Mouse (Mus musculus): ENCODE measurements around the gene Actr5. TPM values are rescaled to one million over a fixed set of nuclear protein-coding genes. Genes with fewer than 3 reads are reported as not detected.
A peak's percentile ranks its signal among the peaks of the same experiment; 100 is the strongest.

The Actr5 gene
- 10.9 and 14.6 TPM in 2 replicates for polyA plus RNA-seq (2015; fragmentation: Nextera tagmentation; extraction: Ambion mirVana)

GRCm38 (mm10) chr2:158624718-158625222, at the start of gene Actr5:
Gene Actr5, plus strand, starts transcription at chr2:158624888.
- Histone ChIP-seq H3K4me3 (replicated peaks) (peak within 1 kb of the TSS; percentile 82), H3K27me3 (peaks cover 9% of the 10 kb centered on the region), H3K36me3 (peaks cover 17% of the 10 kb centered on the region), H3K4me1 (replicated peaks) (peaks cover 21% of the 10 kb centered on the region), H3K9me3 (no peaks in the 10 kb centered on the region), H3K27ac (peak within 1 kb of the TSS; percentile 87), H3K4me2 (replicated peaks) (peak within 1 kb of the TSS; percentile 93), H3K9ac (replicated peaks) (peak within 1 kb of the TSS; percentile 88)
- whole genome bisulfite sequencing = under 1% methylated on average over 39 of the region's 39 CpGs
- peak; percentile 92 for ATAC-seq

GRCm38 (mm10) chr2:158579979-158580378, 44.7 kb upstream of the Actr5 start:
- H3K36me3 ChIP-seq = no peaks in the 10 kb centered on the region

GRCm38 (mm10) chr2:158584621-158585358, 39.9 kb upstream of the Actr5 start:
- ATAC-seq = peak; percentile 59
- 10% methylated on average over 12 of the region's 12 CpGs for WGBS
- H3K9me3 ChIP-seq = no peaks in the 10 kb centered on the region

More at GRCm38 (mm10) chr2:158579979-158580378, 44.7 kb upstream of the Actr5 start:
- no peak for ATAC-seq
- H3K4me3 ChIP-seq (replicated peaks) = no peak overlapping the region
- no peak overlapping the region for H3K4me2 ChIP-seq (replicated peaks)
- no peak overlapping the region for H3K9ac ChIP-seq (replicated peaks)
- H3K4me1 ChIP-seq (replicated peaks) = peaks cover 10% of the 10 kb centered on the region
- H3K27me3 ChIP-seq = peaks cover 10% of the 10 kb centered on the region; the same call in 1 of the 2 replicates
- H3K27ac ChIP-seq = peak overlapping the region; percentile 4; the same call in 1 of the 2 replicates
- WGBS = 34% methylated on average over 4 of the region's 4 CpGs
- H3K9me3 ChIP-seq = no peaks in the 10 kb centered on the region

GRCm38 (mm10) chr2:158588524-158589271, 36.0 kb upstream of the Actr5 start:
- Histone ChIP-seq H3K9ac (replicated peaks) (0 out of 2 replicates have a peak overlapping the region, but pooled peaks have one; percentile 16), H3K4me1 (replicated peaks) (peaks cover 31% of the 10 kb centered on the region), H3K9me3 (no peaks in the 10 kb centered on the region), H3K27me3 (no peaks in the 10 kb centered on the region; the same call in 1 of the 2 replicates), H3K27ac (peak overlapping the region; percentile 75), H3K4me2 (replicated peaks) (no peak overlapping the region), H3K36me3 (no peaks in the 10 kb centered on the region), H3K4me3 (replicated peaks) (no peak overlapping the region)
- 29% methylated on average over 8 of the region's 8 CpGs for WGBS
- ATAC-seq = peak; percentile 55

More at GRCm38 (mm10) chr2:158584621-158585358, 39.9 kb upstream of the Actr5 start:
- H3K36me3 ChIP-seq = no peaks in the 10 kb centered on the region
- no peak overlapping the region for H3K4me3 ChIP-seq (replicated peaks)
- peaks cover 7% of the 10 kb centered on the region; the same call in 1 of the 2 replicates for H3K27me3 ChIP-seq
- no peak overlapping the region for H3K4me2 ChIP-seq (replicated peaks)
- H3K4me1 ChIP-seq (replicated peaks) = peaks cover 30% of the 10 kb centered on the region
- H3K9ac ChIP-seq (replicated peaks) = no peak overlapping the region
- 0 out of 2 replicates have a peak overlapping the region, but pooled peaks have one; percentile 35 for H3K27ac ChIP-seq

GRCm38 (mm10) chr2:158590495-158590894, 34.2 kb upstream of the Actr5 start:
- no peaks in the 10 kb centered on the region for H3K27me3 ChIP-seq
- no peak overlapping the region for H3K9ac ChIP-seq (replicated peaks)
- peaks cover 37% of the 10 kb centered on the region for H3K4me1 ChIP-seq (replicated peaks)
- ATAC-seq = no peak
- H3K4me3 ChIP-seq (replicated peaks) = no peak overlapping the region
- H3K36me3 ChIP-seq = no peaks in the 10 kb centered on the region
- H3K4me2 ChIP-seq (replicated peaks) = no peak overlapping the region
- H3K9me3 ChIP-seq = no peaks in the 10 kb centered on the region
- 54% methylated on average over 3 of the region's 3 CpGs for WGBS
- no peak overlapping the region for H3K27ac ChIP-seq

- Histone ChIP-seq H3K9me3 (no peaks in the 10 kb centered on the region), H3K4me1 (replicated peaks) (peaks cover 45% of the 10 kb centered on the region), H3K4me2 (replicated peaks) (no peak overlapping the region), H3K4me3 (replicated peaks) (no peak overlapping the region), H3K27ac (0 out of 2 replicates have a peak overlapping the region, but pooled peaks have one; percentile 35), H3K9ac (replicated peaks) (no peak overlapping the region), H3K27me3 (no peaks in the 10 kb centered on the region), H3K36me3 (no peaks in the 10 kb centered on the region)
- 46% methylated on average over 5 of the region's 5 CpGs for WGBS
- peak; percentile 25 for ATAC-seq
Observed at GRCm38 (mm10) chr2:158591286-158591685, 33.4 kb upstream of the Actr5 start.

GRCm38 (mm10) chr2:158593371-158593770, 31.3 kb upstream of the Actr5 start:
- no peaks in the 10 kb centered on the region for H3K36me3 ChIP-seq
- no peak overlapping the region for H3K4me2 ChIP-seq (replicated peaks)
- H3K9ac ChIP-seq (replicated peaks) = no peak overlapping the region
- WGBS = 80% methylated on average over 4 of the region's 4 CpGs
- no peaks in the 10 kb centered on the region for H3K9me3 ChIP-seq
- no peak for ATAC-seq
- no peak overlapping the region for H3K27ac ChIP-seq
- H3K27me3 ChIP-seq = no peaks in the 10 kb centered on the region
- peaks cover 50% of the 10 kb centered on the region for H3K4me1 ChIP-seq (replicated peaks)
- H3K4me3 ChIP-seq (replicated peaks) = no peak overlapping the region

GRCm38 (mm10) chr2:158595103-158595502, 29.6 kb upstream of the Actr5 start:
- Histone ChIP-seq H3K4me2 (replicated peaks) (peak overlapping the region; percentile 34), H3K9ac (replicated peaks) (no peak overlapping the region; the same call in 1 of the 2 replicates), H3K9me3 (no peaks in the 10 kb centered on the region), H3K36me3 (no peaks in the 10 kb centered on the region), H3K4me3 (replicated peaks) (peak overlapping the region; percentile 0; the same call in 1 of the 2 replicates), H3K27ac (peak overlapping the region; percentile 70), H3K27me3 (no peaks in the 10 kb centered on the region), H3K4me1 (replicated peaks) (peaks cover 56% of the 10 kb centered on the region)
- ATAC-seq = peak; percentile 68
- under 1% methylated on average over 12 of the region's 12 CpGs for WGBS

GRCm38 (mm10) chr2:158595577-158595976, 29.1 kb upstream of the Actr5 start:
- H3K36me3 ChIP-seq = no peaks in the 10 kb centered on the region
- peak overlapping the region; percentile 0; the same call in 1 of the 2 replicates for H3K4me3 ChIP-seq (replicated peaks)
- H3K9ac ChIP-seq (replicated peaks) = no peak overlapping the region
- 13% methylated on average over 7 of the region's 7 CpGs for WGBS
- ATAC-seq = peak; percentile 55; the same call in 1 of the 2 replicates
- peaks cover 60% of the 10 kb centered on the region for H3K4me1 ChIP-seq (replicated peaks)
- H3K4me2 ChIP-seq (replicated peaks) = peak overlapping the region; percentile 34
- no peaks in the 10 kb centered on the region for H3K9me3 ChIP-seq
- H3K27ac ChIP-seq = peak overlapping the region; percentile 70
- H3K27me3 ChIP-seq = no peaks in the 10 kb centered on the region

- Histone ChIP-seq H3K36me3 (no peaks in the 10 kb centered on the region), H3K27me3 (no peaks in the 10 kb centered on the region), H3K4me3 (replicated peaks) (no peak overlapping the region), H3K4me1 (replicated peaks) (peaks cover 66% of the 10 kb centered on the region), H3K27ac (0 out of 2 replicates have a peak overlapping the region, but pooled peaks have one; percentile 70), H3K9me3 (no peaks in the 10 kb centered on the region), H3K4me2 (replicated peaks) (no peak overlapping the region), H3K9ac (replicated peaks) (no peak overlapping the region)
- no peak for ATAC-seq
- WGBS = 74% methylated on average over 1 of the region's 1 CpGs
Observed at GRCm38 (mm10) chr2:158596803-158597202, 27.9 kb upstream of the Actr5 start.

GRCm38 (mm10) chr2:158600517-158600916, 24.2 kb upstream of the Actr5 start:
- ATAC-seq = peak; percentile 46; the same call in 1 of the 2 replicates
- H3K27ac ChIP-seq = no peak overlapping the region; the same call in 1 of the 2 replicates
- peak overlapping the region; percentile 8; the same call in 1 of the 2 replicates for H3K9ac ChIP-seq (replicated peaks)
- H3K4me2 ChIP-seq (replicated peaks) = no peak overlapping the region
- peaks cover 80% of the 10 kb centered on the region for H3K4me1 ChIP-seq (replicated peaks)
- no peak overlapping the region for H3K4me3 ChIP-seq (replicated peaks)
- no peaks in the 10 kb centered on the region for H3K9me3 ChIP-seq
- H3K27me3 ChIP-seq = peaks cover 7% of the 10 kb centered on the region; the same call in 1 of the 2 replicates
- WGBS = 13% methylated on average over 3 of the region's 3 CpGs
- H3K36me3 ChIP-seq = no peaks in the 10 kb centered on the region
